Mouse (Mus musculus) forebrain, postnatal 0 days (tissue): ENCODE data around the gene Drd1. TPM values are rescaled to one million over a fixed set of nuclear protein-coding genes. Genes with fewer than 3 reads are reported as not detected.

Source experiments
- ATAC-seq: fragments of 200-750 bp; cut with Nextera tagmentation; 2 replicates; pipeline ENCODE4 v1.8.0; 2017; ENCODE audit warnings: mild to moderate bottlenecking, moderate library complexity
- DNase-seq: peaks from one replicate; pipeline ENCODE4 v3.0.0-alpha.2; 2015
- H3K27ac ChIP-seq: fragments of 300-500 bp; sonication (generic); 2 replicates; pipeline ENCODE4 v1.5.1; 2014; ENCODE audit warnings: low read depth, mild to moderate bottlenecking, antibody characterized with exemption, low read length, moderate library complexity, mixed read lengths
- H3K27me3 ChIP-seq: fragments of 300-500 bp; sonication (generic); 2 replicates; pipeline ENCODE4 v1.6.1; 2014; ENCODE audit warnings: mild to moderate bottlenecking, low read length, mixed read lengths; ENCODE audit not compliant: insufficient read depth
- H3K36me3 ChIP-seq: fragments of 300-500 bp; sonication (generic); 2 replicates; pipeline ENCODE4 v1.6.1; 2014; ENCODE audit warnings: mild to moderate bottlenecking, moderate library complexity; ENCODE audit not compliant: insufficient read depth
- H3K4me1 ChIP-seq: fragments of 300-500 bp; sonication (generic); 2 replicates; pipeline ENCODE4 v1.6.1; 2014; ENCODE audit warnings: antibody characterized with exemption; ENCODE audit not compliant: insufficient read depth
- H3K4me2 ChIP-seq: fragments of 300-500 bp; sonication (generic); 2 replicates; pipeline ENCODE4 v1.6.1; 2014; ENCODE audit warnings: low read depth, mild to moderate bottlenecking, moderate library complexity
- H3K4me3 ChIP-seq: fragments of 300-500 bp; sonication (generic); 2 replicates; pipeline ENCODE4 v1.5.1; 2014; ENCODE audit warnings: low read depth, low read length, mixed read lengths
- H3K9ac ChIP-seq: fragments of 300-500 bp; sonication (generic); 2 replicates; pipeline ENCODE4 v1.6.1; 2014; ENCODE audit warnings: mild to moderate bottlenecking
- H3K9me3 ChIP-seq: fragments of 300-500 bp; sonication (generic); 2 replicates; pipeline ENCODE4 v1.6.1; 2016; ENCODE audit warnings: low read length
- CTCF ChIP-seq: sonication (generic); IDR thresholded peaks from 2 replicates; pipeline ENCODE4 v1.5.1; 2016; ENCODE audit warnings: antibody characterized with exemption, control low read depth, low read depth
- WGBS: fragments of 180-500 bp; shearing (Covaris S2); extraction: QIAGEN DNeasy Blood & Tissue Kit; methylation state at CpG from one replicate; pipeline ENCODE4 v1.1.7; 2014; 5-methylcytosine and 5-hydroxymethylcytosine counted together
- polyA plus RNA-seq: library from polyadenylated mRNA; unstranded; fragments of >200 nt; fragmentation: Nextera tagmentation; extraction: Ambion mirVana; gene quantifications from 2 replicates; pipeline ENCODE4 v1.2.1, GENCODE M21; 2015
- total RNA-seq: library from RNA; depleted of rRNA; stranded (reverse); fragments of >200 nt; gene quantifications from 2 replicates; pipeline ENCODE4 v1.2.3, GENCODE M21; 2014

The Drd1 gene
- total and polyA plus RNA-seq, 2 experiments from 2014 or later = 6.6 to 9.8 TPM

DNA sequence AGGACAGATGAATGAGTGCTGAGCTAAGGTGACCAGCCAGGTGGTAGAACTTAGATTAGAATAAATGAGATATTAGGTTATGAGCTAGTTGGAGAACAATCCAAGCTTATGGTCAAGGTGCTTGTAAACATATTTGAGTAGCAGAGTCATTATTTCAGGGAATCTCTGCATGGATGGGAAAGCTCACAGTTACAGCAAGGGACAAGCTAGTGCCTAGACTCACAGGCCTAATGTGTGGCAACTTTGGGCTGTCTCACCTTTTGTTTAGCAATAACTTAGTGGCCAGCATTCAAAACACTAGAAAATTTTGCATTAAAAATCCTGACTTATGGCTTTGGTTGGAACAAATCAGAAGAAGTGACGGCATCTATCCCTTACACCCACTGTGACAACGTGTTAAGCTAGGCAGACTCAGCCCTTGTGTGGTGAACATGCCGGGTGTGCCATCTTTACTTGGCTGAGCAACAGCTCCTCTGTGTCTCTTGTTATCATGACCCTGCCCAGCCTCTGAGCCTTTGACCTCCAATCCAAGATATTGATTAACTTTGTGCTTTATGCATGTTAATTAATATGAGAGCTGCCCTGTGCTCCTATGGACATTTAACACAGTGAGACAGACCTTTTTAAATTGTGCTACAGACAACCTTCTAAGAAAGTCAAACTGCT, 10.7 kb upstream of the Drd1 start:
- H3K9me3 ChIP-seq = no peaks in the 10 kb centered on the region
- H3K9ac ChIP-seq = no peak overlapping the region
- no peak for DNase-seq
- WGBS = 86% methylated on average over 3 of the region's 3 CpGs
- no peak for TF ChIP-seq CTCF
- no peaks in the 10 kb centered on the region for H3K27me3 ChIP-seq
- no peak overlapping the region for H3K4me3 ChIP-seq
- H3K4me1 ChIP-seq = no peaks in the 10 kb centered on the region
- no peak overlapping the region for H3K4me2 ChIP-seq
- no peaks in the 10 kb centered on the region for H3K36me3 ChIP-seq
- ATAC-seq = no peak
- no peak overlapping the region for H3K27ac ChIP-seq

DNA sequence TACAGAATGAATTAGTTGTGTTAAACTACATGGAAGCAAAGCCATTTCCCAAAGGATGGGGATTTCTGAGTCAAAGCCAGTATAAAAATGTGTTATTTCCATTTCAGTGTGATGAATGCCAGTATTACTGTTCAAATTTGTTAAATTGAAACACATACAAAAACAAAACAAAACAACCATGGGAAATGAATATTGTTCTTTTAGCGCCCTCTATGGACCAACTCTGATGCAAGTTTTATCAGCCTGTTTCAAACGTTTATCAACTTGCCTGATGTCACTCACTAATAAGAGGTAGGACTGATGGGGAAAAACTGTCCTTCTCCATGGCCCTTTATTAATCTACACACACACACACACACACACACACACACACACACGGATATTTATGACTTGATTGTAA, 7.8 kb upstream of the Drd1 start:
- ATAC-seq (no peak), DNase-seq (peak; percentile 80)

DNA sequence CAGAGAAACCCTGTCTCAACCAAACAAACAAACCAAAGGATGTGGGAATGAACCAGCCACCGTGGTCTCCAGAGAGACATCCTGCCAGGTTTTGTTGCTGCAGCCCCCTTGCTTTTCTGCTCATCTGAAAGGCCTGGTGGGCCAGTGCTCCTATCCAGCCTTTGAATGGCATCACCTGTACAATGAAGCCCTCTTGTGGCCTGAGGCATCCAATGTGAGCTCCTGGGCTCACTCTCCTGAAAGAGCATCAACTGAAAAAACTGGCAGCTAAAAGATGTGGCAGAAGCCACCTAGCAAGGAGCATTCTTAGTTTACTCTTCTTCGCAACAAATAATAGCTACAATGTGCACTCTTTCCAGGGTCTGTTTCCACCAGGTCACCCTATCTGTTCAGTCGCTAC, 6.6 kb upstream of the Drd1 start:
- Histone ChIP-seq H3K9ac (no peak overlapping the region), H3K27ac (no peak overlapping the region), H3K4me1 (no peaks in the 10 kb centered on the region), H3K4me3 (no peak overlapping the region), H3K36me3 (no peaks in the 10 kb centered on the region), H3K4me2 (no peak overlapping the region), H3K27me3 (no peaks in the 10 kb centered on the region), H3K9me3 (no peaks in the 10 kb centered on the region)
- TF ChIP-seq CTCF = peak; percentile 39
- WGBS = 87% methylated on average over 3 of the region's 3 CpGs
- no peak for DNase-seq
- no peak for ATAC-seq

More for the DNA sequence above, 7.8 kb upstream of the Drd1 start:
- H3K4me2 ChIP-seq = no peak overlapping the region
- H3K9ac ChIP-seq = no peak overlapping the region
- no peaks in the 10 kb centered on the region for H3K27me3 ChIP-seq
- H3K9me3 ChIP-seq = no peaks in the 10 kb centered on the region
- H3K27ac ChIP-seq = no peak overlapping the region
- peak; percentile 74 for TF ChIP-seq CTCF
- 2% methylated on average over 3 of the region's 3 CpGs for WGBS
- no peak overlapping the region for H3K4me3 ChIP-seq
- H3K36me3 ChIP-seq = no peaks in the 10 kb centered on the region
- H3K4me1 ChIP-seq = no peaks in the 10 kb centered on the region

DNA sequence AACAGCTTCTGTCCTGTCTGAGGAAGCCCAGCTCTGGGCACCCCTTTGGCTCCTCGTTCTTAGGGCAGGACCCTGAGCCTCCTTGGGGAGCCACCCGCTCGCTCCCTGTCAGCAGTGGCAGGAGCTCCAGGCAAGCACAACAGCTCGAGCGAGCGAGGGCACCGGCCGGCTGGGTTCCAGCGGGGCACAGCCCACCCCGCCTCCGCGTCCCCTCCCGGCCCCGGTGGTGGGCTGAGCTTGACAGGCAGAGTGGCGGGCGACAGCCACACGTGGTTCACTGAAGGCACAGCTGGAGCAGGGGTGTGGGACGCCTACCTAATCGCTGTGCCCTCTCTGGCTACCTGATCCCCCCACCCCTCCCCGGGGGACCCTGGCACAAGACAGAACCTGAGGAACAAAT, 543 bp downstream of the Drd1 start:
- ATAC-seq (peak; percentile 47), DNase-seq (peak; percentile 46)
- Histone ChIP-seq H3K4me1 (no peaks in the 10 kb centered on the region; the same call in 1 of the 2 replicates), H3K36me3 (no peaks in the 10 kb centered on the region), H3K4me2 (peak overlapping the region; percentile 96), H3K4me3 (peak overlapping the region; percentile 46), H3K27ac (peak overlapping the region; percentile 24), H3K27me3 (0 out of 2 replicates have a peak, but pooled peaks cover 4% of the 10 kb centered on the region), H3K9me3 (no peaks in the 10 kb centered on the region), H3K9ac (peak overlapping the region; percentile 45)
- TF ChIP-seq CTCF = no peak
- WGBS = 1% methylated on average over 20 of the region's 20 CpGs

DNA sequence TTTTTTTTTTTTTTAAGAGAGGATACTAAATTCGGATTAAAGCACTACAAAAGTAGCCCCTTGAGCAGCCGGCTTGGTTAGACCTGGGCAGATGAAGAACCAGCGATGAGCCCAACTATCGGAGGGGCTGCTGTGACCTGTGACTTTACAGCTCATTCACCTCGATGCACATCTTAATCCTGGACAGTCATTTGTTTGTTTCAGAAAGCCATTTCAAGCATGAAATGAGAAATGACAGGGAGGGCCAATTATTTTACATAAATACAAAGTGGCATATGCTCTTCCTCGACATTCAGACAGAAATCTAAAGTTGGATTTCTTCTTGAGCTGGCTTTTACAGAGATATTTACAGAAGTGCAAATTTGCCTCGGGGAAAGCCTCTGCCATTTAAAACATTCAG, 3.9 kb downstream of the Drd1 start:
- no peaks in the 10 kb centered on the region for H3K9me3 ChIP-seq
- WGBS = 26% methylated on average over 7 of the region's 7 CpGs
- ATAC-seq (no peak), DNase-seq (no peak)
- no peak for TF ChIP-seq CTCF
- peak overlapping the region; percentile 9; the same call in 1 of the 2 replicates for H3K27ac ChIP-seq
- H3K36me3 ChIP-seq = no peaks in the 10 kb centered on the region
- H3K4me1 ChIP-seq = no peaks in the 10 kb centered on the region; the same call in 1 of the 2 replicates
- H3K27me3 ChIP-seq = 0 out of 2 replicates have a peak, but pooled peaks cover 4% of the 10 kb centered on the region
- H3K9ac ChIP-seq = peak overlapping the region; percentile 35; the same call in 1 of the 2 replicates
- peak overlapping the region; percentile 37 for H3K4me2 ChIP-seq
- peak overlapping the region; percentile 25 for H3K4me3 ChIP-seq

DNA sequence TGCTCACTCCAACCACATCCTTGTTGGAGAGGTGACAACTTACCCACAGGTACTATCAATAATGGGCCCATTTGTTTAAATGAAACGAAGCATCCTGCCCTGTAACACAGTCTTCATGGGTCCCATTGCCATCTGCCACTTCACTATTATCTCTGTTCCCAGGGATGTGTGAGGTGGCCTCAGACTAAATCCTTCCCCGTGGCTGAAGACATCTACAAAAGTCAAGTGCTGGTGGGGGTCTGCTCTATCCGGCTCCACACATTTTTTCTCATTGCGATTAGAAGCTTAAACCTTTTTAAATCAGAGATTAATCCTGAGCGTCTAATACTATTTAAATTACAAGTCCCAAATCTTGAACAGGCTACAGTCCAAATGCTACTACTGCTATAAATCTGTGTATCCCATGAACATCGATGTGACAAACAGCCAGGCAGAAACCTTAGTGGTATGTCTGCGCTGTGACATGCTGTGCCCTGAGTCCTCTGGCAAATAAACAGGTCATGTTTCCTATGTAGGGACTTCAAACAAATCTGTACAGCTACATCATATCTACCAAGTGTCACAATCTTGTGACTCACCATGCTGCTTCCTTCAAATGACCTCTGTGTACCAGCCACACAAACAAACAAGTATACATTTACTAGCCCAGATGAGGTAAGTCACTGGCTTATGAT, 6.7 kb downstream of the Drd1 start:
- H3K27ac ChIP-seq = no peak overlapping the region

DNA sequence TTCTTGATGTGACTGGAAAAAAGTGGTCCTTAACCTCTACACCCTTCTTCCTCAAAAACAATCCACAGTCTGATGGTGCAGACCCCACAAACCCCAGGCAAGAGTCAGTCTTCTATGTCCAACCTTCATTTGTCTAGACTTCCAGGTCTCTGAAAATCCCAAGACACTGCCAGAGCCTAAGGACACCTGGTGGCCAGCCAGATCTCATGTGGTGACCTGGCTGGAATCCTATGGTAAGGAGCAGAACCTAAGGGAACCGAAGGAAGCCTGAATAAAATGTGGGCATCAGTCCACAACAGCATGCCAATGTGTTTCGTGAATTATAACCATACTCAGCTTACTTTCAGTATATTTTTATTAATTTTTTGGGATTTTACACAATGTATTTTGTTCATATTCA, 15.2 kb downstream of the Drd1 start:
- H3K9me3 ChIP-seq = no peaks in the 10 kb centered on the region
- DNase-seq (no peak), ATAC-seq (no peak)
- no peak overlapping the region for H3K4me2 ChIP-seq
- no peak overlapping the region for H3K4me3 ChIP-seq
- WGBS = 74% methylated on average over 2 of the region's 2 CpGs
- H3K27ac ChIP-seq = no peak overlapping the region
- TF ChIP-seq CTCF = no peak
- no peak overlapping the region for H3K9ac ChIP-seq
- H3K27me3 ChIP-seq = no peaks in the 10 kb centered on the region
- H3K36me3 ChIP-seq = no peaks in the 10 kb centered on the region
- H3K4me1 ChIP-seq = no peaks in the 10 kb centered on the region

More for the DNA sequence above, 6.7 kb downstream of the Drd1 start:
- WGBS = 79% methylated on average over 7 of the region's 7 CpGs
- no peaks in the 10 kb centered on the region; the same call in 1 of the 2 replicates for H3K4me1 ChIP-seq
- no peaks in the 10 kb centered on the region for H3K9me3 ChIP-seq
- no peaks in the 10 kb centered on the region for H3K36me3 ChIP-seq
- no peak overlapping the region for H3K4me3 ChIP-seq
- ATAC-seq (no peak), DNase-seq (no peak)
- TF ChIP-seq CTCF = no peak
- H3K9ac ChIP-seq = no peak overlapping the region
- no peaks in the 10 kb centered on the region for H3K27me3 ChIP-seq
- peak overlapping the region; percentile 37; the same call in 1 of the 2 replicates for H3K4me2 ChIP-seq
